Mouse (Mus musculus): ENCODE results near the gene Lingo2.

The Lingo2 gene

DNA sequence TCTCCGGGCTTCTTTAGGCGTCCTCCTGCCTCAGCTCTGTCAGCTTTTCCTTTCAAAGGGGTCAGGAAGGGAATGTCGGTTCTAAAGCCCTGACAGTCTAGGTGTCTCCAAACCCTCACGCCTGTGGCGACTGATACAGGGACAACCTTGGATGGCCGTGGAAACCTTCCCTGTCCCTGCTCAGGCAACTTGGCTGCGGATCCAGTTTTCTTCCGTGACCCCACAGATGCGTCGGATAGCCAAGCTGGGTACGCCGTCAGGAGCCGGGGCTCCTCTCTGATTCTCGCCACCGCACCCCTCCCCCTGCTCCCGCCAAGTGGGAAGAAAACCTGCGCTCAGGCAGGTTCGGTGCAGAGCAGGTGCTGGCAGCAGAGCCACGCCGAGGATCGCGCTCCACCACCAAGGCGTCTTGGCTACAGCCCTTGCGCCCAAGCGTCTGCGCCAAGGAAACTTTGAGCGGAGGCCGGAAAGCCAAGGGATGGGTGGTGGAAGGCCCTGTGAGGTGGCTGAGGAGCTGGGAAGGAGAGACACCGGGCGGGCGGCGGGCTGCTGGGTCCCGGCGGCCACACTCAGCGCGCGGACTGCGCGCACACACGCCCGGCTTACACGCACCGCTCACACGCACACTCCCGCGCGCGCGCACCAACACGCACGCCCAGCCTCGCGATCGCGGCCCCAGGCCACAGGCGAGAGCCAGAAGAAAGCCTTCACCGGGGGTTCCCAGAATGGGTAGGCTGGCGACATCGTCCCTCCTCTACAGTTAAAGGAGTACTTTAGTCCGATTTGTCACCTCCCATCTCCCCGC lies at the start of gene Lingo2:
TSS of gene Lingo2 (minus strand) at position 598 of the 805 bp plus-strand sequence.
- no peak for DNase-seq (ENCODE audit: low read depth, low spot score)

DNA sequence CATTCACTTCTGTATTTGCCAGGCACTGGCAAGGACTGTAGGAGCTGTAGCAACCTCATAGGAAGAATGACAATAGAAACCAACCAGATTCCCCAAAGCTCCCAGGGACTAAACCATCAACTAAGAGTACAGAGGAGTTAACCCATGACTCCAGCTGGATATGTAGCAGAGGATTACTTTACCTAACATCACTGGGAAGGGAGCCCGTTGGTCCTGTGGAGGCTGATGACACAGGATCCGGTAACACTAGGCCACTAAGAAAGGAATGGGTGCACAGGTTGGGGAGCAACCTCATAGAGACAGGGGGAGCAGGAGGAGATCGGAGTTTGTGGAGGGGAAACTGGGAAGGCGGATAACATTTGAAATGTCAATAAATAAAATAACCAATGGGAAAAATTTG lies 21.8 kb upstream of the Lingo2 start:
- no peak for DNase-seq (ENCODE audit: low read depth, low spot score)

DNA sequence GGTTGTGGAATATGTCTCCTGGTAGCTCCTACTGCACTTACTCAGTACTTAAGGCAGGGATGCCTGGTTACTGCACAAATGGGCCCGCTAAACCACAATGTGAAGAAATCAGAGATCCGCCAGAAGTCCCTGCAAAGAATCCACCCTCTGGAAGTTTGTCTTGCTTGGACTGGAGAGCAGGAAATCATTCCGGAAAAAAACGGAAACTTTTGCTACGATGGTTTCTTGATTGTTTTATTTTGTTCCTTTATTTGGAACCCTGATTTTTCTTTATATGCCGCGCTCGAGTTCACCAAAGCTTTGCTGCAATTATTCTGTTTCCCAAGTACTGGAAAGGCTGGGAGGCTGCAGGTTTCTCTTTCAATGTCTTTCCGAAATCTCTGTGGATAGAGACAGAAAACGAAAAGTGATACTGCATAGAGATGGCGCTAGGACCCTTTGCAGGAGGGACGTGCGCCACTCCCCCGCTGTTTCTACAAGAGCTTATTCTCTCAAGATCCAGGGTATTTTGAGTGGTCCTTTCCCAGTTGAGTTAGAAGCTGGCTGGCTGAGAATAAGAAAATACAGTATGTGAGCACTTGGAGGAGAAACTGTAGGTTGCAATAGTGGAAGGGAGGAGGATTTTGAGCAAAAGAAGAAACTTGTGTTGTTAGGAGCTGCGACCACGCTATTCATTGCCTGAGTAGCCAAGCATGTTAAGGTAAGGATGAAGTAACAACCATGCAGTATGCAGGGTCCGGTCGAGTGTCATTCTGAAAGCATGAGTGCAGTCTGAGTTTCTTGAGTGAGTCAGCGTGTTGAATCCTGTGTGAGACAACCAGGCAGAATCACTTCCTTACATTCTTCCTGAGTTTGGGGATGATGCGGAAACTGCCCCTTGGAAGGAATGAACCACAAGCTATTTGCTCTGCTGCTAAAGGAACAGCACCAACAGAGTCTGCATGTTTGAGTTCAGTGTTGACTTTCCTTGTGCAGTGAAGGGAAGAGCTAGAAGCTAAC lies 1.2 kb upstream of the Lingo2 start:
- no peak for DNase-seq (ENCODE audit: low read depth, low spot score)

DNA sequence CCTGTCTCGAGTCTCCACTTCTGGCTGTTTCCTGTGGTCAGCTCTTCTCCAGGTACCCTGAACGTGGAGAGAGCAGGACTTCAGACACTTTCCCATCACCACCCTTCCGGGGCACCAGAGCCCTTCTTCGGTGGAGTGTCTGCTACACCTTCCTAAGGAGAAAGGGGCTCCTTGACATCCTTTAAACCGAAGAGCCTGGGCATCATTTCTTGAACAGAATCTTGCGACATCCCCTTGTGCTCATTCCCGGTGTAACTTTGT lies 338 bp upstream of the Lingo2 start:
- DNase-seq (ENCODE audit: low read depth, low spot score) = no peak

DNA sequence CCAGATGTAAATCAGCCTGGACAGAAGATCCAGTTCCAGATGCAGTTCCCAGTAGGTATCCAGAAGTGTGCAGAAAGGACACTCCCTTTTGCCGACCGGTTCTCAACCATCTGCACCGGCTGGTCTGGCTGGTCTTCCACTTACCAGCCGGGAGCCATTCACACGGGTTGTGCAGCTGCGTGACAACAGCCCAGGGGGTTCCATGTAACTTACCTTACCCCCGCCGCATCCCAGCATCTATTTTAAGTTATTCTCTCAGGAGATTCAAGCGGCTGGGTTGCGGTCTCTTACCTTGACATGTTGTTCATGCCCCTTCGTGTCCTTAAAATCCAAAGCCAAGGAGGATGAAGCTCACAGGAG lies 777 bp downstream of the Lingo2 start:
- no peak for DNase-seq (ENCODE audit: low read depth, low spot score)

- DNase-seq (ENCODE audit: low read depth, low spot score) = no peak
These were observed 1.4 kb downstream of the Lingo2 start for GRCm38 (mm10) chr4:36950021-36950751.

DNA sequence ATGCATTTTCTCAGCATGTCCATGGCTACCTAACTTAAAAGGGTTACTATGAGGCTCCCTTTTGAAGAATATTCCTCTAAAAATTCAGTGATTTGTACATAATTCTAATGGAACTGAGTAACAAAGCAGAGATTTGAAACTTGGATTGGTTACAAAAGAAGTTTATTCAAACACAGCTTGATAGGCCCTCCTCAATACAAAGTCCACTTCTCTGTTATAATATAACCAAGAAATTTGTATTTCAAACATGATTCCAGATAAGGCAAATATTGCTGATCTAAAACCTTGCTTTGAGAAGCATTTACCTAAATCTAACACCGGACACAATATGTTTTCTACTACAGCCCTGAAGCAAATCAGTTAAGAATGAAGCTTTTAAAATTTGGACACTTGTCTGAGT lies 60.7 kb downstream of the Lingo2 start:
- no peak for DNase-seq (ENCODE audit: low read depth, low spot score)

- DNase-seq (ENCODE audit: low read depth, low spot score) = no peak
These were observed 61.2 kb downstream of the Lingo2 start for GRCm38 (mm10) chr4:36890365-36890764.

GRCm38 (mm10) chr4:36874781-36875180 lies 76.8 kb downstream of the Lingo2 start:
- no peak for DNase-seq (ENCODE audit: low read depth, low spot score)

DNA sequence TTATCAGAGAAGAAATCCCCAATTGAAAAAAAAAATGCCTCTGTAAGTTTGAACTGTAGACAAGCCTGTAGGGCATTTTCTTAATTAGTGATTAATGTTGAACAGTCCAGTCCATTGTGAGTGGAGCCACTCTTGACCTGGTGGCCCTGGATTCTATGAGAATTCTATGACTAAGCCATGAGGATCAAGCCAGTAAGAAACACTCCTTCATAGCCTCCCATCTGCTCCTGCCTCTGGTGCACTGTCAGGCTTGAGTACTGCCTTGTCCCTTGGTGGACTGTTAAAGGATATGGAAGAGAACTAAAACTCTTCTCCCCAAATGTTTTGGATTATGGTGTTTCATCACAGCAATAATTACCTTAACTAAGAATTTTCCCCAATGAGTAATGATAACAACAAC lies 126.6 kb downstream of the Lingo2 start:
- no peak for DNase-seq (ENCODE audit: low read depth, low spot score)

- DNase-seq (ENCODE audit: low read depth, low spot score) = no peak
These were observed 129.6 kb downstream of the Lingo2 start for GRCm38 (mm10) chr4:36821914-36822313.

DNA sequence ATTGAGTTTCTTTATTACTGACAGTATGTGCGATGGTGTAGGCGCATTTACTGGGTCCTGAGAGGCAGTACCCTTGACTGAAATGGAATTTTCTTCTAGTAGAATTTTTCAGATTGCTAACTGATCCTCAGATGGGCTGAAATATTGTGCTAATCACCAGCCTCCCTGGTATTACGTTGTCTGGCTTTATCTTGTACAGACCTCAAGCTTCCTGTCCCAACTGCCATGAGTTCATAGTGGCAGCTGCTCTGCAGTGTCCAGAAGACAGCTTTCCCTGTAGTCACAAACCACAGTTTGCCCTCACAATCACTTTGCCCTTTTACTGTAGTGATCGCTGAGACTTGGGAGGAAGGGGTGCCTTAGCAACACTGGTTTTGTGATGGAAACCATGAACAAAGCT lies 176.5 kb downstream of the Lingo2 start:
- no peak for DNase-seq (ENCODE audit: low read depth, low spot score)

DNA sequence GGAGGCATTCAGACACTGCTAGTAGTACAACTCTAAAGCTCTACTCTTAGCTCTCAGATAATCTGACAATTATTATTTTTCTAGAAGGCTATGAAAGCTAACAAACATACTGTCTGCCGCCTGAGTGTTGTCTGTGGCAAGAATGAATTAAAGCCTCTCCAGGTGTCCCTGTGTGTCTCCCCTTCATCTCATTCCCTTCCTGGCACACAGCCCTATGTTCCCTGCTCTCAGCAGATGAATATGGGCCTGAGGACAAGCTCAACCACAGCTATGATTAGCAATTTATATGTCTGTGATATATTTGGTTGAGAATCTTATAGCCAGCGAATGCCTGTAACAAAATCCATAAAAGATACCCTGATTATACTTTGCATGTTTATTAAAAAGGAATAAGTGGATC lies 220.9 kb downstream of the Lingo2 start:
- no peak for DNase-seq (ENCODE audit: low read depth, low spot score)

DNA sequence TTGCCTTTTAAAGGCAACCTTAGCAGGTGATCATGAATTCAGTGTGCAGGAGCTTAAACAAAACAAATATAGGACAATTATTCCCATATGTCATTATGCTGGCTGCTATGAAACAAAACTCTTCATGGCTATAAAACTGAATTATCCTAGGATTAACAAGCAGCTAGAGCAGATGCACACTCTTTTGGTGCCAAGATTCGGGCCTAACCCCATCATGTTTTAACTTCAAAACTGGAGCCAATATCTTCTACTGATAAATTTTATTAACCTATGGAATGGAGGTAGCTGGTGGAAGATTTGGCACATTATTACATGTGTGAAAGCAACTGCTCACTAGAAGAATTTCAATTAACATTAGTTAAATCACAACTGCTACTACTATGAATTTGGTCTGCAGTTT lies 235.1 kb downstream of the Lingo2 start:
- no peak for DNase-seq (ENCODE audit: low read depth, low spot score)

GRCm38 (mm10) chr4:36698888-36699287 lies 252.7 kb downstream of the Lingo2 start:
- no peak for DNase-seq (ENCODE audit: low read depth, low spot score)

- DNase-seq (ENCODE audit: low read depth, low spot score) = no peak
These were observed 254.7 kb downstream of the Lingo2 start for GRCm38 (mm10) chr4:36696810-36697209.

- DNase-seq (ENCODE audit: low read depth, low spot score) = no peak
These were observed 291.6 kb downstream of the Lingo2 start for GRCm38 (mm10) chr4:36659920-36660319.

- no peak for DNase-seq (ENCODE audit: low read depth, low spot score)
These were observed 303.8 kb downstream of the Lingo2 start for GRCm38 (mm10) chr4:36647753-36648152.

GRCm38 (mm10) chr4:36635666-36636065 lies 315.9 kb downstream of the Lingo2 start:
- DNase-seq (ENCODE audit: low read depth, low spot score) = no peak

DNA sequence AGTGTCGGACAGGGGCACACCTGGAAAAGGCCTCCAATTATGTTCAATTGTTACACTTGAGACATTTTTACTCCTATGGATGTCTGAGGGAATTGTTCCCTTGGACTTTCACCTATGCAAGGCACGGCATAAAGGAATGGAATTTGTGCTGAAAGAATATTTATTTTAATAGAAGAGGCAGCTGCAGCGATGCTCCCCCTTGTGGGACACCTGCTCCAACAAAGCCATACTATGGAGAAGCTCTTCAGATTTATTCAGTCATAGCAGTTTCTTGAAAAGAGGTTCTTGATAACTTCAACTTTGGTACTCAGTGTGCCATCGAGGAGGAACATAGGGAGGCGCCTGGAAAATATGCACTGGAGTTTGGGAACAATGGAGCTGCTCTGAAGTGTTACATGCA lies 374.7 kb downstream of the Lingo2 start:
- DNase-seq (ENCODE audit: low read depth, low spot score) = no peak

- DNase-seq (ENCODE audit: low read depth, low spot score) = no peak
These were observed 375.3 kb downstream of the Lingo2 start for GRCm38 (mm10) chr4:36576256-36576655.

GRCm38 (mm10) chr4:36566544-36566943 lies 385.0 kb downstream of the Lingo2 start:
- no peak for DNase-seq (ENCODE audit: low read depth, low spot score)

Measured in 3T3-L1 (cell line).